In the genomic region with DNA sequence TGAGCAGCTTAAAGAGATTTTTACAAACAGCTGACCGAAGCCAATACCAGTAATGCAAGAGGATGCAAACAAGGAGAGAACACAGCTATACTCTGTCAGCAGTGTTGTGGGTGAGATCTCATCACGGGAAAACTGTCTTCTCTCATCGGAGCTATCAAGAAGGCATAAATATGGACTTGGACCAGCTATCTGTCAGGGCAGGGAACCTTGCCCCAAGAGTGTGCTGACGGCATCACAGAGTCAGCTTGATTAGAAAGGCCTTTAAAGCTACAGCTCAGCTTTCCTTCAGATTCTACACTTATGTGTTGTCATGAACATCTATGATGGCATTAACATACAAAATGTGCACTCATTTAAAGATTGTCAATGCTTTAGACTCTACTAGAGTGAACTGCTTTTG, we compare ENCODE assay signal across 8 mouse cellular contexts.
"Had no signal": no experiment of that assay in that cellular context is flagged by ENCODE, and none has a peak within 500 bp of the region (broad histone marks: within the 10 kb centered on the region; RNA-seq: fewer than 3 reads in every experiment).

No protein-coding gene starts in this region.

- DNase-seq: kidney, adult 11 months; left cerebral cortex, postnatal 4 days; liver, embryonic 13.5 days; lung, adult 2 months; lung, postnatal 14 days; thymus, adult 2 months; thymus, postnatal 14 days; thymus, postnatal 4 days had no signal
